Mouse (Mus musculus) gastrocnemius, postnatal 4 days (tissue): ENCODE data around the gene Rab17. TPM values are rescaled to one million over a fixed set of nuclear protein-coding genes. Genes with fewer than 3 reads are reported as not detected.

Experiments
- DNase-seq, 2 experiments: peaks; one replicate each; pipeline ENCODE4 v3.0.0; 2021 to 2022; ENCODE audit warnings: low spot score in 2 of 2, mixed read lengths in 2 of 2
- long read RNA-seq, 2 experiments: library from polyadenylated mRNA; stranded (forward); transcript quantifications; one replicate each; pipeline ENCODE4 v2.0.0; 2021
- total RNA-seq, 2 experiments: library from RNA; stranded (reverse); gene quantifications; 2 replicates each; pipeline ENCODE4 v1.2.3; 2021

Rab17 gene
- total RNA-seq = under 1 TPM; 0.26 to 0.29 TPM
- long read RNA-seq, experiment 1 = 0 reads
- long read RNA-seq, experiment 2 = 0 reads

DNA sequence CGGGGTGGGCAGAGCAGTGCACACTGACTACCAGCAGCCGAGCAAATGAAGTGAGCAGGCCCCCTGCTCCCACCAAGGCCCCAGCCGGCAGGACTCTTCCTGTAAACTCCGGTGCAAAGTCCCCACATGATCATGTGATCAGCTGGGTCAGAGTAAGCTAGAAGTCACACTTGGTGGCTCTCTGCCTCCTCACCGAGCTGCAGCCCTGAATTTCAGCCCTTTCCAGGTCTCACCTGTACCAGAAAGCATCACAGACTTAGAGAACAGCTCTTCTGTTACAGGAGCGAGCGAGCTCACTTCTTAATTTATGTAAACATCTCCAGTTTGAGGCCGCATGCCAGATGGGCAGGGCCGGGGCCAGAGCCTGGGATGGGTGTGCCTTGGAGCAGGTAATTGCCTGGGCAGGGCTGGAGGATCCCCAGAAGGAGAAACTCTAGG, at the start of gene Rab17:
Gene Rab17, minus strand, starts transcription at position 315 of the 438 bp plus-strand sequence.
- no peak for DNase-seq

DNA sequence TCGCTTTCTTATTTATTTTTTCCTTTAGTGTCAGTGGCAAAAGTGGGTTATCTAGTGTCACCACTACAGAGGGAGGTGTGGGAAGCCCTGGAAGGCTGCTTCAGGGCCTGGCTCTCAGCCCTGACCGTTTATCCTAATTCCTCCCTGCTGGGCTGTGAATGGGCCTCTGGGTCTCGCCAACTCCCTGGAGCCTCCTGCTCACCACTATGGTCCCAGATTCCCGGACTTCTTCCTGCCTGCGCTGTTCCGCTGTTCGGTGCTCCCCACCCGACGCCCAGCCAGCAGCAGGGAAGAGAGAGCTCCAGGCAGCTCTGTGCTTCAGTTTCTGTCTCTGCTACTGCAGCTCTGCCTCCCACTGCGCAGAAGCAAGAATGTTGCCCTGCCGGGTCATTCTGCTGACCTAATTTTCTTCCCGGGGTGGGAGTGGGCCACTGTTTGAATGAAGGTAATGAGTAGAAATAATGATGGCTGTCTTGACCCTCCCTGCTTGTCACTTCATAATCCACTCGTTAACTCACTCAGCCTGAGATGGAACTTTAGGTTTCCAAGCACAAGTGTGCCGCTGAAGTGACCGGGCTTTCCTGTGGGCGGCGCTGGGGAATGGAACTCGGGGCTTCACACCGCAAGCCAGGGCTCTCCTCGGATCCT, 47.8 kb upstream of the Rab17 start:
- no peak for DNase-seq

DNA sequence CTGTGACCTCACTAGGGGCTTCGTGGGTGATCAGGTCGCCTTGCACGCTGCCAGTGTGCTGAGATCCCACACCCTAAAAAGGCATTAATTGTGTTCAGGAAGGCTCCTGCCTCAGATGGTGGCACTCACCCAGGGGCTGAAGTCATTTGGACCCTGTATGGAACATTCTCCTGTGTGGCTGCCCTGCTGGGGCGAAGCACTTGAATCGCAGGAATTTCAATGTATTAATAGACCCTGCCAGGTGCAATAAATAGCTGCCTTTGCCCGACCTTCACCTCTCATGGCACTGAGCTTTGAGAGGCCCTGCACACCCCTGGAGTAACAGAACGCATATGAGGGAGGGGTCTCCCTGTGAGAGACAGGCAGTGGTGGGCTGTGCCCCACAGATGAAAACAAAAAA, 46.1 kb upstream of the Rab17 start:
- DNase-seq = no peak

DNA sequence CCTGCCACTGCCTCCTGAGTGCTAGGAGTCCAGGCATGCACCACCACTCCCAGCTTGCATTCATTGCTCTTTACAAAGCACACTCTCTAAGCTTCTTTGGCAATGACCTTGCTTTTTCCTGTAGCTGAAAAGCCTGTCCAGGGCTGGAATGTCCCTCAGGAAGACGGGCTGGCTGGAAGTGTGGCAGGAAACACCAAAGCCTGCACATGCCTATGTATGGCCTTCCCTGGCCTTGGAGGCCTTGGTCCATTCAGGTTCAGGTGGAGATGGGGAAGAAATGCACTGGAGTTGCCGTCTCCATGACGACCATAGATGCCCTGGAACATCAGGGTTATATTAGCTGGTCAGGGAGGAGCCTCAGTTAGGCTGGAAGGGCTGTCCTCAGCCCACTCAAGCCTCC, 44.3 kb upstream of the Rab17 start:
- DNase-seq = no peak

DNA sequence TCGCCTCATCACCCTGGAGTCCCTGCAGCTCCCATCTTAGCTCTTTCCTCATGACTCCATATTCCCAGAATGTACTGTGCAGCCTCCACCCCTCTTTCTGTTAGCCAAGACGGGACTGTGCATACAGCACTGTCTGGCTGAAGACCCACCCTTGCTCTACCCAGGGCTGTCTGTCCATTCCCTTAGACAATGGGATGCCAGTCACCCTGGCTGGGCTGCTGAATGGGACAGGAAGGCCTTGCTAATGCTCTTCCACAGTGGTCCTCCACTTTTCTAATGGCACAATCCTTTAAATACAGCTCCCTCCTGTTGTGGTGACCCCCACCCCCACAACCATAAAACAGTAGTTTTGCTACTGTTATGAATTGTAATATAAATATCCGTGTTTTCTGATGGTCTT, 41.9 kb upstream of the Rab17 start:
- DNase-seq = no peak

DNA sequence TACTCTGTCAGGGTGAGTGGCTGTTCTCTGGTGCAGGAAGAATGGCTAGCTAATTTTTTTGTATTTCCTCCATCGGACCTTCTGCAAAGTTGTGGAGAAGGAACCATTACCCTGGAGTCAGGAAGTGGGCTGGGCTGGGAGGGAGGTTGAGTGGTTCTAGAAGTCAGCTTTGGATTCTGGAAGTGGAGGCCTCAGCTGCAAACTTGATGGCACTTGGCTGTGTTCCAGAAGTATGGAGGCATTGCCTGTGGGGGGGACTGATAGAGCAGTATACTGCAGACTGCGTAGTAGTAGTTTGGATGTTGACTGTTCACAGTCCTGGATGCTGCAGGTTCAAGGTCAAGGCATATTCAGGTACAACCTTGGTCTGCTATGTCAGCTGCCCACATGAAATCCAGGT, 41.3 kb upstream of the Rab17 start:
- DNase-seq = no peak

DNA sequence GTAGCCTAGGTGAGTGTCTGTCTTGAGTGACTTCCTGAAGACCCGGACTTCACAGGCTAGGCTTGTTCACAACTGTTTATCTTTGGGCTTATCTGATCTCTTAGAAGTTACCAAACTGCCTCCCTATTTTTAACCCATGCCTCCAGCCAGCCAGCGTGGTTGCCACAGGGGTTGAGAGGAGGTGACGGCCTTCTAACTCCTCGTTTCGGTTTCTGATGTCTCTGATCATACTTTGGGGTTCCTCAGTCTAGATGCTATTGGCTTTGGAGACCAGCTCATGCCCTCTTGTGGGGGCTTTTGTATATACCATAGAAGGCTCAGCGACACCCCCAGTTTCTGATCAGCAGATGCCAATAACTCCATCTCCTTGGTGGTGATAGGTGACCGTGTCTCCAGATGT, 40.8 kb upstream of the Rab17 start:
- no peak for DNase-seq

DNA sequence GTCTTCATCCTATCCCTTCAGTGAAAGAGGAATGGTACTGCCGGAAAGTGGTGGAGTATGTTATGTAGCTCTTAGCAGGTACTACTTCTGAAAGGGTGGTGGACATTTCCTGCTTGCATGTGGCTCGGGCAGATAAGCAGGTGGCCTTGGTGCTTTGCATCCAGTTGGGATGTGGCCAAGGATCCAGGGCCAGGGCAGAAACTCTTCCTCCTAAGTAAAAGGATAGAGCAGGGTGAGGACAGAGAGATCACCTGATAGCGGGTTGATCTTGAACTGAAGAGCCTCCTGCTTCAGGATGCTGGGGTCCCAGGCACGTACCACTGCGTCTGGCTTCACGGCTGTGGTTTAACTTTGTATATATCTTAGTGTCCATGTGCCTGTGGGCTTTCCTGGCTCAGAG, 39.8 kb upstream of the Rab17 start:
- DNase-seq = no peak

DNA sequence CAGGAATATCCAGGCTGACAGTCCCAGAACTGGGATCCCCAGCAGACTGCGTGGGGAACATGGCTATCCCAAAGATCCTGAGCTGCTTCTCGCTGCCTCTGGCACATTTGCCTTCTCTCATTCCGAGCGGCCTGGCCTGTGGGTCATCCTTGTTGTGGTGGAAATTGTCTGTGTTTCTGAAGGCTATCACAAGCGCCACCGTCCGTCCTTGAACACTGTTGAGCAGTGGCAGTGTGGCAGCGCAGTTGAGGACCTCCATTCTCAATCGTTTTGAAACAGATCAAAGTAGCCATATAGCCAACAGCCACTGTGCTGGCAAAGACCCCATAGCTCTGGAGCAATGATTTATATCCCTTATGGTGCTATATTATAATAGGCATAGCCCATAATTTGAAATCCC, 39.3 kb upstream of the Rab17 start:
- DNase-seq = no peak

DNA sequence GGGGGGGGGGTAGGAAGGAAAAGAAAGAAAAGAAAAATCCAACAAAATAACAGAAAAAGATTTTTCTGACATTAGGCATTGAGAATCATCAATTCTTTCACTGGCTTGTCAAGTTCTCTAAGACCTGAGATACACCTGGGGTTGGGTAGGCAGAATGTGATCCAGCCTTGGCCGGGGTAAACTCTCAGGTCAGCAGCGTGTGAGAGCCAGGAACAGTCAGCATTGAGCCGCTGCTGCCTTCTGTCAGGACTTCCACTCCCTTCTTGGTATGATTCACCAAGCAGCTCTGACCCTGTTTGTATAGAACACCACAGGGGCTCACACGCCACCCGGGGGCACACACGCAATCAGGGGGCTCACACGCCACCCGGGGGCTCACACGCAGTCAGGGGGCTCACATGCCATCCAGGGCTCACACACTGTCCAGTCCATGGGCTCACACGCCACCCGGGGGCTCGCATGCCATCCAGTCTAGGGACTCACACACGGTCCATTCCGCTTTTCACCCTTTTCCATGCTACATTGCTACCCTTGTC, 38.8 kb upstream of the Rab17 start:
- DNase-seq = no peak

DNA sequence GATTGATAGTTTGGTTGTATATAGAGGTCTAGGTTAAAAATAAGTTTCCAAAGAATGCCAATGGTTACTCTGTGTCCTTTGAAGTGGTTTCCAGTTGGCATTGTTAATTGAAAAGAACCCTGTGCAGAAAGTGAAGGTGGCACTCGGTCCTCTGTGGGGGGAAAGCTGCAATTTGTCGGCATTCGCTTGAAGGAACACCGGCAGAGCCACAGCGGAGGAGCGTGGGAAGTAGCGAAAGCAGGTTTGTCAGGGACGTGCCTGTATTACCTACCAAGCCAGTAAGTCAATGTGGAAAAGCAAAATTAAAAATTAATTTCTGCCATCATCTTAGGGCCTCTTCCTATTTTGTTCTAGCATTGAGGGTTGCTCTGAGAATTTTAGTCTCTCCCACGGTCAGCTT, 37.2 kb upstream of the Rab17 start:
- DNase-seq = no peak

DNA sequence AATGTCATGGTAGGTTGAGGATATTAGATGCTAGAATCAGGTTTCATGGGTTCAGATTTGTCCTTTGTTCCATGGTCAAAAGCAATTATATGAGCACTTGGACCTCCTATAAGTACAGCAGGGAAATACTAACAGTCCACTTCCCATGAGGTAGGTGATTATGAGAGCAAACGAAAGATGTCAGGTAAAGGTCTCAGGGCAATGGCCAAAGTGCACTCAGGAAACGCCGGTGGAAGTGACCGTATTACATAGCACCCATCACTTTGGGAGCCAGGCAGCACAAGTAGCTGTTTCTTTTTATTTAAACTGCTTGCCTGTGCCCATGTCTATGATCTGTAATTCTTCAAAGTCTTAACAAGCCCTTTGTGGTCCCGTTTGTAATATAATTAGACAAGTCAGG, 36.6 kb upstream of the Rab17 start:
- DNase-seq = no peak

DNA sequence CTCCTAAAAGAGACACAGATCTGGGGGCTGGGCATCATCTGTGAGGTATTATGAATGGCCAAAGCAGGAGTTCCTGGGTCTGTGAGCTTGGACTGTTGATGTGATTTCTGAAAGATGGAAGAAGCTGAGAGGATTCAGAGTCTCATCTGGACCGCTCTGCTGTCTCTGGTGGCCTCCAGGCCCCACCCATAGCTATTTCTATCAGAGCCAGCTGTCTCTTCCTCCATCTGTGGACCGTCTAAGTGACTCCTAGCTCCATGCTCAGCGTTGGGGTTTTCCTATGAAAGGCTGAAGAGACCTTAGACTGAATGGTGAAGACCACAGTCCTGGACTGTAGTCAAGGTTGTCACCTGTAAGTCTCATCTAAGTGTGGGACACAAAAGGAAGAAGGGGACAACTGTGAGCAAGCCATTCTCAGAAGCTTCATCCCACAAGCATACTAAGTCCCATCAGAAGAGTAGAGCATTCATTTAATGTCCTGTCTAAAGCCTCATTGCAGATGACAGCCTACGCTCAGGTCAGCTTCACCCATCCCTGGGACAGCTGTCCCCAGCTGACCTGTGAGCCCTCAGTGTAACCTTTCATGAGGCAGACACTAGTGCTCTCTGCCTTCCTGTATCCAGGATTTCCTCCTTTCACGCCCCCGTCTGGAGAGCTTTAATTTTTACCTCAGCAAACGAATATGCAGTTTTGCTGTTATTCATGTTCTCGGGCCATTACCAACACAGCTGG, 34.2 kb upstream of the Rab17 start:
- DNase-seq = no peak

DNA sequence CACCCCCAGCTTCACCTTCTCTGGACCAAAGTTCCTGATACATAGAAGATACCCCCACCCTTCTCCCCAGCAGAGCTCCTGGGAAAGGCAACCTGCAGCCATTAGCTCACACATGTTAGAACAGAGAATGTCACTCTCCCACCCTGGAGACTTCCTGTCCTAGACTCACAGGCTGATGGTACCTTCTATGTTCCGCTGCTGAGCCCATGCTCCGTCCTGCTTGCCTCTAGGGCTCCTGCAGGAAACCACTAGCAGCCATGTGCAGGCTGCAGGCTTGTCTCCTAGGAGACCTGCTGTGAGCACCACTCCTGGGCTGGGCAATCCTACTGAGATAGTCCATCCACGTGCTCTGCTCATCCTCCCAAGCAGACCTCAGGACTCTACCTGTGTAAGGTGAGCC, 33.2 kb upstream of the Rab17 start:
- no peak for DNase-seq

DNA sequence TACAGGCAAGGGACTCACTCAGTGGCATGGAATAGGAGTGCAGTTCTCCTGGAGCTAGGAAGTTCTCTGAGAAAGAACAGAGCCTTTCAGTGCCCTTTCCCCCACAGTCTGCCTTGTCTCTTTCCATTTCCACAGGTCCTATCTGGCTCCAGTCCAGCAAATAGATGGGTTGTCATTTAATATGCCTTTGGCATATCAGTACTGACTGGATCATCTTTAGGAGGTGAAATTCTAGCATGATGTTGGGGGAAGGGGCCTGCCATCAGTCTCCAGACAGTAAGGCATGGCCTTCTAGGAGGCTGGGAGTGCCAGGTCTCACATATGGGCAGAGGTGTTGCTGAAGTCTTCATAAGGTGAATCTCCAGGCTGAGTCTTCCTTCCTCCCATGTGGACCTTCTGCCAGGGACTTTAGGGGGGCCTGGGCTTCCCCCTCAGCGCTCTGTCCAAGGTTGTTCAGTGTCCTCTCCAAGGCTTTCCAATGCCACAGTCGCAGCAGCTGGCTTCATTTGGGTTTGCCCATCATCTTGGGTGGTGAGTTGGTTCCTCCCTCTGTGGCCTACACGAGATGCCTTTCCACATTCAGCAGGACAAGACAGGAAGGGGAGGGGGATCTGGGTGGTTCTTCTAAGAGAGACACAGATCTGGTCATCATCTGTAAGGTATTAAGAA, 32.5 kb upstream of the Rab17 start:
- DNase-seq = no peak

DNA sequence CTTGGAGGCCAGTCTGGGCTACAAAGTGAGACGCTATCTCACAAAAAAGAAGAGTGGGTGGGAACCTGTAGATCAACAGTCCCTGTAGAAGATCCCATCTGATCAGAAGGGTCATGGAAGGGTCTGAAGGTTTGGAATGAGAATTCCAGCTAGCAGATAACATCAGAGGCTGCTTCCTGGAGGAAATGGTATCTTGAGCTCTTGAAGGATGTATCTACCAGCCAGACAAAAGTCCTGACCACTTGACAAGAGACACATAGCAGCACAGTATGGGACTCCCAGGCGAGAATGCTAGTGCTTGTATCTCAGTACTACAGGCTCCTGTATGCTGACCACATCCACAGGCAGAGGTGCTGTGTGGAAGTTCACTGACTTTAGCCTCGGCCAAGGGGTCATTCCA, 31.6 kb upstream of the Rab17 start:
- no peak for DNase-seq

DNA sequence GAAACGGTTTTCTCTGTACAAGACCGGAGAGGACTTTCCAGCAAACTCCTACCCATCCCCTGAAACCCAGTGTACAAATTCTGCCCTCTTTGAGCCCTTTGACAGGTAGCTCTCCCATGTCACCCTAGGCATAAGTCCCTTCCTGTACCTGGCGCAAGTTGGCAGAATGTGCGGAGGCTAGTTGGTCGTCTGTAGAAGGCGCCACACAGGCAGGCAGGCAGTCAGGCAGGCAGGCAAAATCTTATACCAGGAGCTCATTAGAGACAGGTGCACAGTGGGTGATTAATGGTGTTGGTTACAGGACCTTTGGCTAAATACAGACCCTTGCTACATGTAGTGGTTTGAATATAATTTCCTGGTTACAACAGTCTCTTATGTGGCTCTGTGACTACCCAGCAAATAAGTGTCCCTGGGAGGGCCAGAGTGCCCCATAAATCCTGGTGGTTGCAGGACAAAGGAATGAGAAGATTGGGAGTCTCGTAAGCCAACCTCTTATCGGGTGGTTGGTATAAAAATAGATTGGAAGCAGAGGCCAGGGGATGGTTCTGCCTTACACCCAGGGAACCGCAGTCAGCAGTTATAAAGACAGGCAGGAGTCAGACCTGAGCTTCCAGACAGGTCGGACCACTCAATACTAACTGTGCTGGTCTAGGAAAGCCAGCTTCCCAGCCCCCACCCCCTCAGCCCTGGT, 30.6 kb upstream of the Rab17 start:
- no peak for DNase-seq

DNA sequence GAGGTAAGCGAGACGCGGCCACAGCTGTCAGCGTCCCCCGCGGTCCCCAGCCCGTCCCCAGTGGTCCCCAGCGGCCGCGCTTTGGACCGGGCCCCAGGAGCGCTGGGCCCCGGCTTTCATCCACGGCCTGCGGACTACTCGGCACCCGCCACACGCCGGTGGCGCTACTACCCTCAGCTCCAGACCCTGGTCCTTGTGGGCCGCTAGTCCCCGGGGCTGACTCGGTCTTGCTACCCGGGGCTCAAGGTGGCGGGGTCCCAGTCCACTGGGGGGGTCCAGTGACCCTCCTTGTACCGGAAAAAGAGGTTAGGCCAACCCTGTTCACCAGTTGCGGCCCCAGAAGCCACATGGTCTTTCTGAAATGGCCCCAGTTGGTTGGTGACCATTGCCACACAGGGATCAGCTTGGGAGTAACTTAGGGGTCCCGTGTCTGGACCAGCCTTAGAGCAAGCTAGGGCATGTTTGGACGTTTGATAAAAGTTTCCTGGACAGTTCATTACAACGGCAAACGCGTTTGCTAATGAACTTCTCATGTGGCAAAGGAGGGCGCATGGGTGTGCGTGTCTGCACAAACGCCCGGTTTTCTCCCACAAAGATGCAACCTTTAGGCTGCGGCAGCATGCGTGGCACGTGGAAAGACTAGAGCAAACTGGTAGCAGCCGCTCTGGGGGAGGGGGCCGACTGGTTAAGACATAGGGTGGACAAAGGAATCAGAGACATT, 29.6 kb upstream of the Rab17 start:
- no peak for DNase-seq

DNA sequence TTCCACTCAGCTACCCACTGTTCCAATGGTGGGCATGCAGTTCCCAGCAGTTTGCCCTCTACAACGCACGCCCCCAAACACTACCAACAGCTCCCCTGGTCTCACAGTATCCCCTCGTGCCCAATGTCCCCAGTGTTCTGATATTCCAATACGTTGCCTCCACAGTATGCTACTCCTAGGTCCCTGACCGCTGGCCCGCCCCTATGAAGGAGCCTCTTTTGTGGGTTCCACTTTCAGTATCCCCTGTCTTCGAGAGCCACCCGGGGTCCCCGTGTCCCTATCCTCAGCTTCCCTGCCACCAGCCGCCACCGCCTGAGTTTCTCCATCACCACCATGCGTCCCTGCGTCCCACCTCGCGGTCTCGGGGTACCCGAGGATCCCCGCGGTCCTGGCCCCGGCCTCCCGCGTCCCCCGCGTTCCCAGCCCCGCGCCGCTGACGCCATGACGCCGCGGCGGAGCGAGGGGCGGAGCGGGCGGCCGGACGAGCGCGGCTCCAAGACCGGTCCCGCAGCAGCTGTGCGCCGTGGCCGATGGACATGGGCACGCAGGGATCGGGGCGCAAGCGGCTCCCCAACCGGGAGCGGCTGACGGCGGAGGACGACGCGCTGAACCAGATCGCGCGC, 28.9 kb upstream of the Rab17 start, which contains the start of gene Lrrfip1:
Gene Lrrfip1, plus strand, starts transcription at position 470 of the 623 bp plus-strand sequence.
- peak; percentile 59 to 71 for DNase-seq

DNA sequence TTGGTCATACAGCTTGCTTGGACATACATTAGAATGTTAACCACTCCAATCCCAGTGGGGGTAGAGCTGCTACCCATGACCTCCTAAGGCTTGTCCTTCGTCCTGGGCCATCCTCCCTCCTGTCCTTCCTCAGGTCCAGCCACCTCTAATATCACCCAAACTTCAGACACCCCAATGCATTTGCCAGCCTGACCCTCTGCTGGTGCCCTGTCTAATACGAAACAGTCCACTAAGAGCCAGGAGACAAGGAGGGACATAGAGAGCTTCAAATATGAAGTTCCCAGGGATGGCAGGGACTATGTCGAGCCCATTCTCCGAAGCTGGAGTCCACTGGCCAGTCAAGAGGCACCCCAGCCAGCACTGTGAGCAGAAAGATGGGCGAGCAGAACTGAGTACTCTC, 28.2 kb upstream of the Rab17 start:
- no peak for DNase-seq
